Mouse (Mus musculus) CH12.LX (cell line): ENCODE measurements around the gene Klrb1f. TPM values are rescaled to one million over a fixed set of nuclear protein-coding genes. Genes with fewer than 3 reads are reported as not detected.

ENCODE experiments used
- DNase-seq: peaks from one replicate; pipeline ENCODE4 v3.0.0-alpha.2; 2013; ENCODE audit errors: extremely low read depth
- H3K27ac ChIP-seq: 2 replicates; pipeline ENCODE4 v1.5.1; 2012; ENCODE audit warnings: low read depth, mild to moderate bottlenecking, control low read depth, moderate library complexity; ENCODE audit not compliant: insufficient read depth
- H3K27me3 ChIP-seq: replicated peaks from 2 replicates; pipeline ENCODE3; 2012; ENCODE audit warnings: inconsistent platforms
- H3K36me3 ChIP-seq, 2 experiments: replicated peaks in 1 of 2; 2 replicates each; pipeline versions ENCODE3 to v1.6.1; 2012; ENCODE audit warnings: inconsistent platforms in 1 of 2, low read length in 1 of 2, mild to moderate bottlenecking in 1 of 2, mixed read lengths in 1 of 2, moderate library complexity in 1 of 2; ENCODE audit not compliant: control insufficient read depth in 1 of 2, insufficient read depth in 1 of 2
- H3K4me1 ChIP-seq, 2 experiments: 2 replicates each; pipeline ENCODE4 v1.6.1; 2012; ENCODE audit warnings: inconsistent platforms in 1 of 2, moderate library complexity in 1 of 2; ENCODE audit not compliant: insufficient read depth in 2 of 2, control insufficient read depth in 1 of 2
- H3K4me2 ChIP-seq: 2 replicates; pipeline ENCODE4 v1.6.1; 2012; ENCODE audit warnings: low read depth, mild to moderate bottlenecking, control low read depth; ENCODE audit not compliant: poor library complexity, insufficient read depth, severe bottlenecking
- H3K4me3 ChIP-seq, 3 experiments: fragments of 150-350 bp in 1 of 3; sonication (generic) in 1 of 3; replicated peaks in 1 of 3; 2 replicates each; pipeline versions ENCODE3 to v1.5.1; 2011 to 2012; ENCODE audit warnings: low read depth in 2 of 3, low read length in 2 of 3, mild to moderate bottlenecking in 2 of 3, moderate library complexity in 2 of 3, control low read depth in 1 of 3, improper control_type of control experiment in 1 of 3, inconsistent platforms in 1 of 3, mixed read lengths in 1 of 3; ENCODE audit not compliant: poor library complexity in 1 of 3
- H3K79me2 ChIP-seq: replicated peaks from 2 replicates; pipeline ENCODE4 v1.6.1; 2012; ENCODE audit warnings: mild to moderate bottlenecking, moderate library complexity; ENCODE audit not compliant: control insufficient read depth, poor library complexity, insufficient read depth, severe bottlenecking; ENCODE audit errors: extremely low read depth
- H3K9ac ChIP-seq: 2 replicates; pipeline ENCODE4 v1.6.1; 2012; ENCODE audit warnings: low read depth, mild to moderate bottlenecking, control low read depth, moderate library complexity; ENCODE audit not compliant: insufficient read depth
- H3K9me3 ChIP-seq: replicated peaks from 2 replicates; pipeline ENCODE3; 2012; ENCODE audit warnings: low read length, inconsistent platforms, mixed read lengths
- CHD2 ChIP-seq: IDR thresholded peaks from 2 replicates; pipeline ENCODE4 v1.6.1; 2011; ENCODE audit warnings: low read length, improper control_type of control experiment
- CTCF ChIP-seq, 2 experiments: IDR thresholded peaks in 1 of 2; conservative IDR thresholded peaks in 1 of 2; 2 replicates each; pipeline ENCODE4 v1.5.1; 2011 to 2012; ENCODE audit warnings: low read depth in 2 of 2, low read length in 2 of 2, improper control_type of control experiment in 1 of 2, inconsistent platforms in 1 of 2, mild to moderate bottlenecking in 1 of 2, moderate library complexity in 1 of 2
- E2F4 ChIP-seq: IDR thresholded peaks from 2 replicates; pipeline ENCODE4 v1.6.1; 2011; ENCODE audit warnings: low read depth, low read length, improper control_type of control experiment; ENCODE audit not compliant: insufficient replicate concordance
- ELF1 ChIP-seq: IDR thresholded peaks from 2 replicates; pipeline ENCODE4 v1.6.1; 2014; ENCODE audit warnings: low read depth, mild to moderate bottlenecking, inconsistent platforms, low read length, improper control_type of control experiment
- EP300 ChIP-seq: IDR thresholded peaks from 2 replicates; pipeline ENCODE4 v1.6.1; 2011; ENCODE audit warnings: low read length, improper control_type of control experiment
- ETS1 ChIP-seq: conservative IDR thresholded peaks from 2 replicates; pipeline ENCODE4 v1.6.1; 2012; ENCODE audit warnings: low read depth, mild to moderate bottlenecking, inconsistent platforms, low read length, improper control_type of control experiment, moderate library complexity
- HCFC1 ChIP-seq: IDR thresholded peaks from 2 replicates; pipeline ENCODE4 v1.6.1; 2012; ENCODE audit warnings: low read depth, mild to moderate bottlenecking, inconsistent platforms, low read length, improper control_type of control experiment
- IRF4 ChIP-seq: IDR thresholded peaks from 2 replicates; pipeline ENCODE4 v1.6.1; 2014; ENCODE audit warnings: low read depth, mild to moderate bottlenecking, inconsistent platforms, low read length, improper control_type of control experiment
- KAT2A ChIP-seq: IDR thresholded peaks from 2 replicates; pipeline ENCODE4 v1.6.1; 2012; ENCODE audit warnings: low read length, improper control_type of control experiment, inconsistent platforms; ENCODE audit not compliant: insufficient replicate concordance
- MAFK ChIP-seq: IDR thresholded peaks from 2 replicates; pipeline ENCODE4 v1.6.1; 2011; ENCODE audit warnings: low read length, improper control_type of control experiment; ENCODE audit not compliant: insufficient replicate concordance
- MAX ChIP-seq: IDR thresholded peaks from 2 replicates; pipeline ENCODE4 v1.6.1; 2011; ENCODE audit warnings: low read length, improper control_type of control experiment
- MAZ ChIP-seq: IDR thresholded peaks from 2 replicates; pipeline ENCODE4 v1.6.1; 2012; ENCODE audit warnings: low read depth, mild to moderate bottlenecking, inconsistent platforms, low read length, improper control_type of control experiment, moderate library complexity
- MXI1 ChIP-seq: IDR thresholded peaks from 2 replicates; pipeline ENCODE4 v1.6.1; 2011; ENCODE audit warnings: mild to moderate bottlenecking, low read depth, low read length, improper control_type of control experiment
- MYC ChIP-seq: IDR thresholded peaks from 2 replicates; pipeline ENCODE4 v1.6.1; 2011; ENCODE audit warnings: low read depth, mild to moderate bottlenecking, improper control_type of control experiment, low read length
- NELFE ChIP-seq: IDR thresholded peaks from 2 replicates; pipeline ENCODE4 v1.6.1; 2011; ENCODE audit warnings: low read depth, low read length, improper control_type of control experiment
- NRF1 ChIP-seq: IDR thresholded peaks from 2 replicates; pipeline ENCODE4 v1.6.1; 2014; ENCODE audit warnings: low read depth, mild to moderate bottlenecking, inconsistent platforms, low read length, improper control_type of control experiment, moderate library complexity
- POLR2A ChIP-seq: IDR thresholded peaks from 2 replicates; pipeline ENCODE4 v1.6.1; 2011; ENCODE audit warnings: low read depth, mild to moderate bottlenecking, improper control_type of control experiment, low read length
- POLR2AphosphoS2 ChIP-seq: IDR thresholded peaks from 2 replicates; pipeline ENCODE4 v1.6.1; 2011; ENCODE audit warnings: low read depth, low read length, improper control_type of control experiment
- RAD21 ChIP-seq: IDR thresholded peaks from 2 replicates; pipeline ENCODE4 v1.6.1; 2011; ENCODE audit warnings: low read depth, mild to moderate bottlenecking, low read length, improper control_type of control experiment, moderate library complexity
- SIN3A ChIP-seq: IDR thresholded peaks from 2 replicates; pipeline ENCODE4 v1.6.1; 2012; ENCODE audit warnings: low read length, improper control_type of control experiment, inconsistent platforms
- SMC3 ChIP-seq: IDR thresholded peaks from 2 replicates; pipeline ENCODE4 v1.6.1; 2011; ENCODE audit warnings: low read depth, low read length, improper control_type of control experiment
- TBP ChIP-seq: conservative IDR thresholded peaks from 2 replicates; pipeline ENCODE4 v1.6.1; 2011; ENCODE audit warnings: low read depth, low read length, improper control_type of control experiment
- UBTF ChIP-seq: IDR thresholded peaks from 2 replicates; pipeline ENCODE4 v1.6.1; 2012; ENCODE audit warnings: low read depth, mild to moderate bottlenecking, inconsistent platforms, low read length, improper control_type of control experiment, moderate library complexity
- USF2 ChIP-seq: conservative IDR thresholded peaks from 2 replicates; pipeline ENCODE4 v1.6.1; 2011; ENCODE audit warnings: low read depth, low read length, improper control_type of control experiment
- ZKSCAN1 ChIP-seq: IDR thresholded peaks from 2 replicates; pipeline ENCODE4 v1.6.1; 2012; ENCODE audit warnings: low read depth, inconsistent platforms, low read length, improper control_type of control experiment, borderline replicate concordance
- ZMIZ1 ChIP-seq: IDR thresholded peaks from 2 replicates; pipeline ENCODE4 v1.6.1; 2012; ENCODE audit warnings: low read depth, mild to moderate bottlenecking, inconsistent platforms, low read length, improper control_type of control experiment
- ZNF384 ChIP-seq: IDR thresholded peaks from 2 replicates; pipeline ENCODE4 v1.6.1; 2012; ENCODE audit warnings: low read depth, low read length, improper control_type of control experiment, inconsistent platforms
- dilution Hi-C: fragments of 300-500 bp; cut with MboI; formaldehyde crosslinking; loops from 2 replicates; pipeline ENCODE4 v1.14.3; 2020; ENCODE audit warnings: low sequenced_read_pairs; ENCODE audit not compliant: extremely low pct_unique_long_range_greater_than_20kb, extremely low pct_ligation_motif_present
- in situ Hi-C: fragments of 300-500 bp; cut with MboI; formaldehyde crosslinking; loops from 3 replicates; pipeline ENCODE4 v1.14.3; 2019; ENCODE audit warnings: low sequenced_read_pairs, low pct_ligation_motif_present, low pct_unique_long_range_greater_than_20kb, mixed read lengths
- polyA plus RNA-seq: library from polyadenylated mRNA; unstranded; fragments of >175 nt; gene quantifications from 2 replicates; pipeline ENCODE4 v1.2.1, GENCODE M21; 2012; ENCODE audit warnings: low read depth; ENCODE audit not compliant: insufficient read length
- total RNA-seq, 2 experiments: library from RNA; depleted of rRNA; stranded (reverse); fragments of 300-350 nt in 1 of 2; fragments of >200 nt in 1 of 2; gene quantifications; 2 replicates each; pipeline ENCODE4 v1.2.3; 2012 to 2014

The Klrb1f gene
- total and polyA plus RNA-seq, 3 experiments: 0.21 to 0.68 (median 0.23) TPM

- H3K27me3 ChIP-seq: no peaks in the 10 kb centered on the region
- H3K4me3 ChIP-seq: peak overlapping the region in 2 of 3 experiments; percentile 40 to 42
- in situ Hi-C loops: no loop called here
- dilution Hi-C loops: no loop called here
- H3K9me3 ChIP-seq: no peaks in the 10 kb centered on the region
- H3K79me2 ChIP-seq: peaks cover 46% of the 10 kb centered on the region
- peak overlapping the region; percentile 62 for H3K9ac ChIP-seq
- peak overlapping the region; percentile 65 for H3K4me2 ChIP-seq
- TF ChIP-seq ELF1 (no peak), POLR2A (peak; percentile 39; the same call in 1 of the 2 replicates), TBP (no peak), E2F4 (0 out of 2 replicates have a peak, but pooled peaks have one; percentile 31), MXI1 (peak; percentile 98), SMC3 (no peak), MYC (peak; percentile 91), POLR2AphosphoS2 (no peak), MAFK (peak; percentile 78; the same call in 1 of the 2 replicates), NRF1 (no peak), KAT2A (no peak), SIN3A (peak; percentile 39; the same call in 1 of the 2 replicates), CHD2 (peak; percentile 78), ZMIZ1 (no peak), ZKSCAN1 (no peak), CTCF (conservative IDR thresholded peaks at IDR 0.05 in 1 of 2, IDR thresholded peaks at IDR 0.05 in 1 of 2; ENCODE audit: low read depth in 2 of 2, low read length in 2 of 2) (no peak), NELFE (no peak), MAZ (no peak), MAX (peak; percentile 86), RAD21 (no peak), USF2 (no peak), EP300 (no peak)
- peak overlapping the region; percentile 47; the same call in 1 of the 2 replicates for H3K27ac ChIP-seq
- peaks cover 19 to 29% of the 10 kb centered on the region in 2 experiments for H3K4me1 ChIP-seq
- DNase-seq: no peak
- H3K36me3 ChIP-seq: no peaks in the 10 kb centered on the region
These were observed 48.8 kb upstream of the Klrb1f start for GRCm38 (mm10) chr6:128996768-128997442.

- dilution Hi-C loops (no loop called here), in situ Hi-C loops (no loop called here)
- TF ChIP-seq E2F4 (no peak), USF2 (no peak), SMC3 (no peak), MYC (no peak), ELF1 (no peak), UBTF (no peak), KAT2A (no peak), ZNF384 (no peak), HCFC1 (no peak), MAFK (no peak), IRF4 (no peak), SIN3A (no peak), POLR2AphosphoS2 (no peak), ZKSCAN1 (no peak), ETS1 (no peak)
- Histone ChIP-seq H3K4me1 (peaks cover 8 to 10% of the 10 kb centered on the region in 2 experiments), H3K27ac (no peak overlapping the region), H3K36me3 (peaks cover 0 to 11% of the 10 kb centered on the region in 2 experiments), H3K4me3 (no peak overlapping the region), H3K27me3 (no peaks in the 10 kb centered on the region), H3K79me2 (peaks cover 22% of the 10 kb centered on the region), H3K9ac (no peak overlapping the region), H3K4me2 (no peak overlapping the region), H3K9me3 (no peaks in the 10 kb centered on the region)
- DNase-seq: no peak
These were observed 44.3 kb upstream of the Klrb1f start for GRCm38 (mm10) chr6:129001392-129001791.
